ENCODE assay signal across 33 mouse cellular contexts in genomic region chr10:110958879-110959278, GRCm38 (mm10).
"Had no signal": no experiment of that assay in that cellular context is flagged by ENCODE, and none has a peak within 500 bp of the region (broad histone marks: within the 10 kb centered on the region; RNA-seq: fewer than 3 reads in every experiment).

No protein-coding gene starts in this region.

- H3K4me1 ChIP-seq: limb, embryonic 10.5 days; limb, embryonic 12.5 days; limb, embryonic 13.5 days; limb, embryonic 15.5 days; liver, embryonic 12.5 days; liver, embryonic 13.5 days; liver, embryonic 15.5 days; lung, embryonic 15.5 days; midbrain, embryonic 10.5 days; midbrain, embryonic 12.5 days; midbrain, embryonic 13.5 days; midbrain, embryonic 15.5 days; neural tube, embryonic 12.5 days; neural tube, embryonic 13.5 days had no signal

- H3K4me3 ChIP-seq: limb, embryonic 10.5 days; limb, embryonic 12.5 days; limb, embryonic 13.5 days; limb, embryonic 15.5 days; liver, embryonic 12.5 days; liver, embryonic 13.5 days; liver, embryonic 15.5 days; lung, embryonic 15.5 days; megakaryocyte, embryonic 14.5 days; midbrain, embryonic 10.5 days; midbrain, embryonic 12.5 days; midbrain, embryonic 13.5 days; midbrain, embryonic 15.5 days; myocyte; neural tube, embryonic 12.5 days; neural tube, embryonic 13.5 days had no signal

- H3K27me3 ChIP-seq: limb, embryonic 12.5 days; limb, embryonic 13.5 days; limb, embryonic 15.5 days; liver, embryonic 12.5 days; liver, embryonic 13.5 days; liver, embryonic 15.5 days; lung, embryonic 15.5 days; megakaryocyte, embryonic 14.5 days; midbrain, embryonic 12.5 days; midbrain, embryonic 13.5 days; midbrain, embryonic 15.5 days; neural tube, embryonic 12.5 days; neural tube, embryonic 13.5 days had no signal

- H3K4me2 ChIP-seq: limb, embryonic 12.5 days; limb, embryonic 13.5 days; limb, embryonic 15.5 days; liver, embryonic 11.5 days; liver, embryonic 12.5 days; liver, embryonic 13.5 days; liver, embryonic 15.5 days; lung, embryonic 14.5 days; lung, embryonic 15.5 days; midbrain, embryonic 11.5 days; midbrain, embryonic 12.5 days; midbrain, embryonic 13.5 days; midbrain, embryonic 15.5 days; neural tube, embryonic 12.5 days; neural tube, embryonic 13.5 days had no signal

- H3K27ac ChIP-seq: limb, embryonic 10.5 days; limb, embryonic 12.5 days; limb, embryonic 13.5 days; limb, embryonic 15.5 days; liver, embryonic 12.5 days; liver, embryonic 13.5 days; liver, embryonic 14.5 days; liver, embryonic 15.5 days; lung, embryonic 15.5 days; macrophage; midbrain, embryonic 10.5 days; midbrain, embryonic 12.5 days; midbrain, embryonic 13.5 days; midbrain, embryonic 15.5 days; neural tube, embryonic 12.5 days; neural tube, embryonic 13.5 days had no signal

- ATAC-seq: liver, embryonic 12.5 days; liver, postnatal 0 days; lung, postnatal 0 days; midbrain, embryonic 13.5 days; midbrain, embryonic 15.5 days; midbrain, embryonic 16.5 days had no signal

- H3K9me3 ChIP-seq: limb, embryonic 10.5 days; limb, embryonic 12.5 days; limb, embryonic 13.5 days; limb, embryonic 15.5 days; liver, embryonic 12.5 days; liver, embryonic 13.5 days; liver, embryonic 15.5 days; lung, embryonic 15.5 days; megakaryocyte, embryonic 14.5 days; midbrain, embryonic 10.5 days; midbrain, embryonic 12.5 days; midbrain, embryonic 13.5 days; midbrain, embryonic 15.5 days; neural tube, embryonic 12.5 days; neural tube, embryonic 13.5 days had no signal

- H3K9ac ChIP-seq: limb, embryonic 12.5 days; limb, embryonic 13.5 days; limb, embryonic 15.5 days; liver, embryonic 12.5 days; liver, embryonic 13.5 days; liver, embryonic 14.5 days; liver, embryonic 15.5 days; liver, postnatal 0 days; lung, embryonic 14.5 days; lung, embryonic 15.5 days; midbrain, embryonic 12.5 days; midbrain, embryonic 13.5 days; midbrain, embryonic 15.5 days; neural tube, embryonic 12.5 days; neural tube, embryonic 13.5 days had no signal

- DNase-seq: left cerebral cortex, postnatal 4 days; liver; liver, embryonic 13.5 days; liver, postnatal 0 days; lung, adult 18-20 months; lung, adult 2 months; lung, embryonic 14.5 days; lung, postnatal 10 days; lung, postnatal 14 days; lung, postnatal 36 days; lung, postnatal 4 days; midbrain, embryonic 14.5 days had no signal
